ENCODE assay signal across 19 mouse cellular contexts in the genomic region with DNA sequence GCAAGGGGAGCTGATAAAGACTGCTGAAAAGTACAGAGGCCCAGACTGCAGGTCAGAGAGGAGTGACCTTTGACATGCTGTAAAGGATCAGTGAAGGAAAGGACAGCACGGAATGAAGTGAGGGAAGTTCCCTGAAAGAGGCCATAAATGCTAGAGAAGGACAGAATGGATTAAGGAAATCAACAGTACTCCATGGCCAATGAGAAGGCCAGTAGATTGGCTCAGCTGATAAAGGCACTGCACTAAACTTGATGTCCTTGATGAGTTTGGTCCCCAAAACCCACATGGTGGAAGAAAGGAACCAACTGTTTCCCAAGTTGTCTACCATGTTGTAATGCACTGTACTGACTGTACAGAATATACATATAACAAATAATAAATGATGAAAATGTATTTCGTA. TPM values are rescaled to one million over a fixed set of nuclear protein-coding genes. Genes with fewer than 3 reads are reported as not detected.
"Had no signal": no experiment of that assay in that cellular context is flagged by ENCODE, and none has a peak within 500 bp of the region (broad histone marks: within the 10 kb centered on the region; RNA-seq: fewer than 3 reads in every experiment).

No protein-coding gene starts in this region.

- H3K4me3 ChIP-seq: neural tube, embryonic 12.5 days; neural tube, embryonic 13.5 days; neural tube, embryonic 15.5 days; stomach, embryonic 15.5 days had no signal

- H3K4me2 ChIP-seq: neural tube, embryonic 12.5 days; neural tube, embryonic 13.5 days; neural tube, embryonic 15.5 days; stomach, embryonic 15.5 days had no signal

- H3K27me3 ChIP-seq: neural tube, embryonic 12.5 days; neural tube, embryonic 13.5 days; neural tube, embryonic 15.5 days; stomach, embryonic 15.5 days had no signal

- H3K4me1 ChIP-seq: neural tube, embryonic 12.5 days; neural tube, embryonic 13.5 days; neural tube, embryonic 15.5 days; stomach, embryonic 15.5 days had no signal

- H3K9me3 ChIP-seq: neural tube, embryonic 12.5 days; neural tube, embryonic 13.5 days; neural tube, embryonic 15.5 days; stomach, embryonic 15.5 days had no signal

- H3K9ac ChIP-seq: neural tube, embryonic 12.5 days; neural tube, embryonic 13.5 days; neural tube, embryonic 15.5 days; stomach, embryonic 15.5 days had no signal

- DNase-seq: retina, postnatal 1 day; right cerebral cortex, adult 18-20 months; right cerebral cortex, postnatal 14 days; right cerebral cortex, postnatal 25 days; right cerebral cortex, postnatal 4 days; spleen, adult 18-20 months; thymus, adult 18-20 months; thymus, adult 2 months; thymus, postnatal 14 days; thymus, postnatal 25 days; thymus, postnatal 36 days; thymus, postnatal 4 days had no signal

- H3K27ac ChIP-seq: neural tube, embryonic 12.5 days; neural tube, embryonic 13.5 days; neural tube, embryonic 15.5 days; stomach, embryonic 15.5 days; stomach, postnatal 0 days had no signal

RNA-seq across cellular contexts. Expression of gene Riiad1, which starts 46.6 kb away (rescaled TPM):
- total RNA-seq: neutrophil, adult 5-6 weeks had no signal

RNA-seq across cellular contexts. Expression of gene Celf3, which starts 48.6 kb away (rescaled TPM):
- polyA plus RNA-seq: spleen, adult 2 months had no signal
